Mouse (Mus musculus) cortical plate, adult 2 months (tissue): Measurements from ENCODE around the gene Csmd2. TPM values are rescaled to one million over a fixed set of nuclear protein-coding genes. Genes with fewer than 3 reads are reported as not detected.

Experiments
- H3K27ac ChIP-seq: fragments of 200-500 bp; 2 replicates; pipeline ENCODE4 v1.5.1; 2012; ENCODE audit warnings: low read length, control low read depth, inconsistent platforms; ENCODE audit not compliant: insufficient read depth
- H3K4me1 ChIP-seq: fragments of 200-500 bp; 2 replicates; pipeline ENCODE4 v1.6.1; 2011; ENCODE audit warnings: low read length; ENCODE audit not compliant: control insufficient read depth, insufficient read depth
- H3K4me3 ChIP-seq: fragments of 200-500 bp; 2 replicates; pipeline ENCODE4 v1.5.1; 2011; ENCODE audit warnings: mild to moderate bottlenecking, low read length, control low read depth; ENCODE audit not compliant: insufficient read depth
- CTCF ChIP-seq: fragments of 200-500 bp; IDR thresholded peaks from 2 replicates; pipeline ENCODE4 v1.5.1; 2011; ENCODE audit warnings: mild to moderate bottlenecking, control low read depth, low read length; ENCODE audit not compliant: insufficient read depth; ENCODE audit errors: extremely low read depth
- POLR2A ChIP-seq: fragments of 200-500 bp; IDR thresholded peaks from 2 replicates; pipeline ENCODE4 v1.6.1; 2011; ENCODE audit warnings: mild to moderate bottlenecking, low read length, control low read depth; ENCODE audit not compliant: insufficient read depth; ENCODE audit errors: extremely low read depth
- polyA plus RNA-seq: library from polyadenylated mRNA; depleted of rRNA; stranded (reverse); fragments of >200 nt; gene quantifications from 2 replicates; pipeline ENCODE4 v1.2.3, GENCODE M21; 2012

The Csmd2 gene
- polyA plus RNA-seq, 1 experiment, result 29.3 TPM

DNA sequence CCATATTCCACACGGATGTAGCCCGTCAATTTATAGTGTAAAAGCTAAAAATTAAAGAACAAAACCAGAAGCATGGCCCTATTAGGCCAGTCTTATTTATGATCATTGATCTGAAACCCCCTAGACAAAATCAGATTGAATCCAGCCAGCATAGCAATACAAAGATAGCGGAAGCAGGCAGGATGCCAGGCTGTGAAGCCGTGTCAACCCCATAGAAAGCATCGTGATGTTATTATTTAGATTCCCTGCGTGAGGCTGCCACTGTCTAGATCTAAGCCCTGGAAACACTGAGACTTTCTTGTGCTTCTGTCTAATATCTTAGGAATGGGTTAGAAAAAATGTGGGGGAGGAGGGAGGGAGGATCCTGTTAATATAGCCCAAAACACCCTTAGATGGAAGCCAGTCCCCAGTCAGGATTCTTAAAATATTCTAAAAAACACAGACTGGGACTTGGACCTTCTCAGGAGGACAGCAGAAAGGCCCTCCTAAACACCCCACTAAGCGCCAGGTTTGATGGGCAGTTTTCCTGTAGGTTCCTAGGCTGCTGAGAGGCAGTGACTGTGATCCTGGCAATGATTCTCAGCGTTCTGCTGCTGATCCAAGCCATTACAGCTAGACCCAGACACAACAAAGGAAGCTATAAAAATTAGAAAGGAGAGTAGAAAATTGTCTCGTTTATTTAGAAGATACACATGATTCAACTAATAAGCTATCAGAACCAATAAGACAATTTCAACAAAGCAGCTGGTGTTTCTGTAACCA is 419.6 kb downstream of the Csmd2 start:
- TF ChIP-seq CTCF, result no peak
- no peaks in the 10 kb centered on the region for H3K4me1 ChIP-seq
- H3K27ac ChIP-seq, result no peak overlapping the region
- H3K4me3 ChIP-seq, result no peak overlapping the region

GRCm38 (mm10) chr4:128411941-128412630 is 424.4 kb downstream of the Csmd2 start:
- Histone ChIP-seq H3K27ac (no peak overlapping the region), H3K4me1 (no peaks in the 10 kb centered on the region), H3K4me3 (no peak overlapping the region)
- TF ChIP-seq POLR2A, result no peak
- TF ChIP-seq CTCF, result no peak

GRCm38 (mm10) chr4:128414741-128415140 is 427.1 kb downstream of the Csmd2 start:
- H3K4me1 ChIP-seq, result peaks cover 1% of the 10 kb centered on the region; the same call in 1 of the 2 replicates
- H3K27ac ChIP-seq, result no peak overlapping the region
- no peak overlapping the region for H3K4me3 ChIP-seq
- TF ChIP-seq CTCF, result no peak
- no peak for TF ChIP-seq POLR2A

- TF ChIP-seq CTCF (no peak), POLR2A (no peak)
- H3K27ac ChIP-seq, result no peak overlapping the region
- H3K4me1 ChIP-seq, result peaks cover 7% of the 10 kb centered on the region
- H3K4me3 ChIP-seq, result no peak overlapping the region
Measured at GRCm38 (mm10) chr4:128419988-128420617, 432.4 kb downstream of the Csmd2 start.

DNA sequence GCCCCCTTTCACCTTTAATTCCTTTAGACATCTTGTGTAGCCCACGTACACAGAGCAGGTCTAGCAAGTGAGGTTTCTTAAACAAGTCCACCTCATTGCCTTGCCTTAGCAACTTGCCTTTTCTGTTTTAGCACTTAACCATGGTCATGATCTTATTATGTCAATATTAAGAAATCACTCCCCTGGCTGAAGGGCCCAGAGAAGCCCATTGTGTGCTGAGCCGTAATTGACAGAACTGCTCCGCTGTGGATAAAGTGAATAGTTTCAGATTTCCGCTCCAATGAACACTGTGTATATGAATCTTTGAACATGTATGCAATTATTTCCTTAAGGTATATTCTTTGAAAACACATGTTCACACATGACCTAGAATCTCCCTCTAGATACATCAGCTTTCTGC is 434.8 kb downstream of the Csmd2 start:
- no peak overlapping the region for H3K4me3 ChIP-seq
- TF ChIP-seq CTCF (no peak), POLR2A (no peak)

DNA sequence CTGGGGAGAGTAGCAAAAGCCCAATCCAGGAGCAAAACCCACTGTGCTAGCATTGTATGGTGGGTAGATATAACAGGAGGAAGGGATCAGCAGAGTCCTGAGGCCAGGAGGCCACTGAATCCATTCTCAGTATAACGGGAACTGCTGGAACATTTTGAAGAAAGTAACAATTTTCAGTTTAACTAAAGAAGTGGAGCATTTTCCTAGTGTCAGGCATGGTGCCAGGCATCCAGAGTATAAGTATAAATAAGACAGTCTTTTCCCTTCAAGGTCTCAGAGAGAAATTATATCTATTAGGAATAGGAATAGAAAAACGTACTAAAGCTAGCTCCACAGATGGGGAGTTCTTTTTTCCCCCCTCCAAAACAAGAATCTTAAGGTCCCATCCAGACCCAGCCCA is 437.7 kb downstream of the Csmd2 start:
- no peak overlapping the region for H3K4me3 ChIP-seq

More for the DNA sequence above, 434.8 kb downstream of the Csmd2 start:
- Histone ChIP-seq H3K4me1 (peaks cover 9% of the 10 kb centered on the region), H3K27ac (no peak overlapping the region)

DNA sequence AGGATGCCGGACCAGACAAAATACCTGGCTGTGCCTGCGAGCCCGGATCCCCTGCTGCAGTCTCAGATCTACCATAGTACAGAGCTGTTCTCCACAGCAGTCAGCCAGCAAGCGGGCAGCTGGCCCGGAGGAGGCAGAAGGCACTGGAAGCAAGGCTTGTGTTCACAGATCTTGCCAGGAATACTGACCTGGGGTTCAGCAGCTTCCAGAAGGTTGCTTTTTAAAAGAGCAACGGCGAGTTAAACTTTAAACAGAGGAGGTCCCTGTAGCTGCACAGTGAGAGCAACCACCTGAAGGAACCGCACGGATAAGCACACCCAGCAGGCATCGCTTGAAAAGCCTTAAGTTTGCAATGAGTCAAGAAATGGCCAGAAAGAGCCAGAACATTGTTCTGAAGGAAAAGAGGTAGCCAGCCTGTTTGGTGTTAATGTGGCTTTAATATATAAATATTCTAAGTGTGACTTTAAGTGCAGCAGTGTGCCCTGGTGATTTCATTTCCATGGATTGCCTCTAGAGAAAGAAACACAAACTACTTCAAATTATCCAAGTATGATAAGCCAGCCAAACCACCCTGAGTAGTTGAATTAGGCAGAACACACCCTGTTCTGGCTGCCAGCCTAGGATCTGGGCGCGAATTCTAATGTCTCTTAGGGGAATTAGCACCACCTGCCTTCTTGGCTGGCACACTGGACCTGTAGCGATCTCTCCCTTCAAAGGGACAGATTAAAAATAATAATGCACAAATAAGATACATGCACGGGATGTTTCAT is 439.8 kb downstream of the Csmd2 start:
- peaks cover 11% of the 10 kb centered on the region for H3K4me1 ChIP-seq

More for the DNA sequence above, 437.7 kb downstream of the Csmd2 start:
- Histone ChIP-seq H3K27ac (no peak overlapping the region), H3K4me1 (peaks cover 11% of the 10 kb centered on the region)
- TF ChIP-seq CTCF (no peak), POLR2A (no peak)

DNA sequence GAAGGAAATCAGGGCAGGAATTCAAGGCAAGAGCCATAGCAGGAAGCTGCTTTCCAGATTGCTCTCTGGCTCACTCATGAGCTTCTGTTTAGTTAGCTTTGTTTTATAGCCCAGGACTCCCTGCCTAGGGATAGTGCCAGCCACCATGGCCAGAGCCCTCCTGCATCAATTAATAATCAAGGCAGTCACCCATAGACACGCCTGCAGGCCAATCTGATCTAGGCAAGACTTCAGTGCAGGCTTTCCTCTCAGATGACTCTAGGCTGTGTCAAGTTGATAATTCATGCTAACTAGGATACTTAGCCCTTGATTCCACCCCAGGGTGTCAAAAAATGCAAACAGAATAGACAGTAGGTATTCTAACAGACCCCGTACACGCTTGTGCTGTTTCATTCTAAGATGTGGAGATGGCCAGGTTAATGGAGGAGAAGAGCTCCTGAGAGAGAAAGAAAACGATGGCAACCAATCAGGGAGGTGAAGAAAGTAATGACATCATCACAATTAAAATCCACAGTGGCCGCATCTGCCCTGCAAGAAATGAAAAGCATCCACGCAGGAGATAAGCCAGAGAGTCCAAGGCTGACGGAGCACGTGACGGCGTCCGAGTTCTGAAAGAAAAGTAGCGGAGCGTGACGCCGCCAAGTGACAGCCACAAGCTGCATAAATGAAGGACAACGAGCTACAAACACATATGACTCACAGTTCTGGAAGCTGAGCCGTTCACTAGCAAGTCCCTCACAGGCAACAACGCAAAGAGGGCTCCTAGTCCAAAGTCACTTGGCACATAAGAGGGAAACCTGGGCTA is 440.8 kb downstream of the Csmd2 start:
- Histone ChIP-seq H3K27ac (no peak overlapping the region; the same call in 1 of the 2 replicates), H3K4me3 (no peak overlapping the region), H3K4me1 (peaks cover 11% of the 10 kb centered on the region)
- no peak for TF ChIP-seq POLR2A

More for the DNA sequence above, 439.8 kb downstream of the Csmd2 start:
- TF ChIP-seq POLR2A (no peak), CTCF (no peak)
- H3K27ac ChIP-seq, result no peak overlapping the region
- no peak overlapping the region for H3K4me3 ChIP-seq
